Mouse (Mus musculus): ENCODE data around the gene Ciita. TPM values are rescaled to one million over a fixed set of nuclear protein-coding genes. Genes with fewer than 3 reads are reported as not detected.

The Ciita gene
- total RNA-seq, 1 experiment: 0.22 TPM

- no peak overlapping the region for H3K4me3 ChIP-seq (ENCODE audit: insufficient read depth in 1 of 2, low read depth in 1 of 2, low read length in 2 of 2, poor library complexity in 1 of 2, severe bottlenecking in 1 of 2)
- DNase-seq (ENCODE audit: low read depth, low spot score): no peak
- H3K9ac ChIP-seq (ENCODE audit: insufficient read depth, low read depth, low read length, poor library complexity, severe bottlenecking): no peak overlapping the region
- no peak for TF ChIP-seq MAFK (IDR thresholded peaks at IDR 0.05; ENCODE audit: insufficient read depth, low read depth, low read length)
- no peak for TF ChIP-seq HCFC1 (IDR thresholded peaks at IDR 0.05; ENCODE audit: borderline replicate concordance, insufficient read depth, low read length)
- no peak for TF ChIP-seq ZNF384 (IDR thresholded peaks at IDR 0.05; ENCODE audit: low read depth, low read length)
- TF ChIP-seq ZC3H11A (IDR thresholded peaks at IDR 0.05; ENCODE audit: borderline replicate concordance, low read depth, low read length): no peak
- TF ChIP-seq CHD2 (IDR thresholded peaks at IDR 0.05; ENCODE audit: low read depth, low read length): no peak
- no peaks in the 10 kb centered on the region for H3K4me1 ChIP-seq (ENCODE audit: control insufficient read depth in 2 of 2, insufficient read depth in 2 of 2, low read length in 2 of 2, poor library complexity in 1 of 2)
- H3K9me3 ChIP-seq (ENCODE audit: control insufficient read depth, insufficient read depth, low read depth, low read length): no peaks in the 10 kb centered on the region
- in situ Hi-C loops (cut with MboI; ENCODE audit: low sequenced_read_pairs in 2 of 2, unreplicated experiment in 2 of 2): loop anchor here (10.0 to 25.0 kb wide), 4 partner anchors 86 to 423 kb away; partner anchors contain the start of gene Nubp1 (in 1 of the 2)
- no peak overlapping the region for H3K27ac ChIP-seq (ENCODE audit: insufficient read depth, low read depth, low read length, poor library complexity, severe bottlenecking)
- H3K36me3 ChIP-seq (ENCODE audit: control insufficient read depth, insufficient read depth, low read length, poor library complexity, severe bottlenecking): no peaks in the 10 kb centered on the region
Observed at GRCm38 (mm10) chr16:10510477-10511133, 30.7 kb downstream of the Ciita start.

GRCm38 (mm10) chr16:10511134-10511520 is 31.3 kb downstream of the Ciita start:
- TF ChIP-seq CHD2 (IDR thresholded peaks at IDR 0.05; ENCODE audit: low read depth, low read length): no peak
- TF ChIP-seq ZNF384 (IDR thresholded peaks at IDR 0.05; ENCODE audit: low read depth, low read length): no peak
- no peak for TF ChIP-seq MAFK (IDR thresholded peaks at IDR 0.05; ENCODE audit: insufficient read depth, low read depth, low read length)
- TF ChIP-seq ZC3H11A (IDR thresholded peaks at IDR 0.05; ENCODE audit: borderline replicate concordance, low read depth, low read length): no peak
- TF ChIP-seq HCFC1 (IDR thresholded peaks at IDR 0.05; ENCODE audit: borderline replicate concordance, insufficient read depth, low read length): no peak
- H3K4me3 ChIP-seq (ENCODE audit: insufficient read depth in 1 of 2, low read depth in 1 of 2, low read length in 2 of 2, poor library complexity in 1 of 2, severe bottlenecking in 1 of 2): no peak overlapping the region

GRCm38 (mm10) chr16:10515953-10516572 is 36.2 kb downstream of the Ciita start:
- H3K4me1 ChIP-seq (ENCODE audit: control insufficient read depth in 2 of 2, insufficient read depth in 2 of 2, low read length in 2 of 2, poor library complexity in 1 of 2): peaks cover 0 to 2% of the 10 kb centered on the region in 2 experiments; a peak in 1 of 4 replicates
- H3K36me3 ChIP-seq (ENCODE audit: control insufficient read depth, insufficient read depth, low read length, poor library complexity, severe bottlenecking): no peaks in the 10 kb centered on the region
- no peaks in the 10 kb centered on the region for H3K9me3 ChIP-seq (ENCODE audit: control insufficient read depth, insufficient read depth, low read depth, low read length)
- no peak for DNase-seq (ENCODE audit: low read depth, low spot score)
- no peak overlapping the region for H3K9ac ChIP-seq (ENCODE audit: insufficient read depth, low read depth, low read length, poor library complexity, severe bottlenecking)
- in situ Hi-C loops (cut with MboI; ENCODE audit: low sequenced_read_pairs in 2 of 2, unreplicated experiment in 2 of 2): loop anchor here (5.0 to 25.0 kb wide), 5 partner anchors 91 to 429 kb away; partner anchors contain the start of gene Nubp1 (in 1 of the 2)
- TF ChIP-seq MAFK (IDR thresholded peaks at IDR 0.05; ENCODE audit: insufficient read depth, low read depth, low read length): no peak
- no peak for TF ChIP-seq HCFC1 (IDR thresholded peaks at IDR 0.05; ENCODE audit: borderline replicate concordance, insufficient read depth, low read length)
- H3K27ac ChIP-seq (ENCODE audit: insufficient read depth, low read depth, low read length, poor library complexity, severe bottlenecking): no peak overlapping the region
- no peak overlapping the region for H3K4me3 ChIP-seq (ENCODE audit: insufficient read depth in 1 of 2, low read depth in 1 of 2, low read length in 2 of 2, poor library complexity in 1 of 2, severe bottlenecking in 1 of 2)

More at GRCm38 (mm10) chr16:10511134-10511520, 31.3 kb downstream of the Ciita start:
- Histone ChIP-seq H3K9ac (ENCODE audit: insufficient read depth, low read depth, low read length, poor library complexity, severe bottlenecking) (no peak overlapping the region), H3K27ac (ENCODE audit: insufficient read depth, low read depth, low read length, poor library complexity, severe bottlenecking) (no peak overlapping the region), H3K9me3 (ENCODE audit: control insufficient read depth, insufficient read depth, low read depth, low read length) (no peaks in the 10 kb centered on the region), H3K36me3 (ENCODE audit: control insufficient read depth, insufficient read depth, low read length, poor library complexity, severe bottlenecking) (no peaks in the 10 kb centered on the region), H3K4me1 (ENCODE audit: control insufficient read depth in 2 of 2, insufficient read depth in 2 of 2, low read length in 2 of 2, poor library complexity in 1 of 2) (no peaks in the 10 kb centered on the region)
- in situ Hi-C loops (cut with MboI; ENCODE audit: low sequenced_read_pairs in 2 of 2, unreplicated experiment in 2 of 2): loop anchor here (10.0 to 25.0 kb wide), 4 partner anchors 86 to 424 kb away; partner anchors contain the start of gene Nubp1 (in 1 of the 2)
- no peak for DNase-seq (ENCODE audit: low read depth, low spot score)

GRCm38 (mm10) chr16:10518030-10518429 is 38.2 kb downstream of the Ciita start:
- no peak overlapping the region for H3K4me3 ChIP-seq (ENCODE audit: insufficient read depth in 1 of 2, low read depth in 1 of 2, low read length in 2 of 2, poor library complexity in 1 of 2, severe bottlenecking in 1 of 2)

More at GRCm38 (mm10) chr16:10518030-10518429, 38.2 kb downstream of the Ciita start:
- in situ Hi-C loops (cut with MboI; ENCODE audit: low sequenced_read_pairs in 2 of 2, unreplicated experiment in 2 of 2): loop anchor here (5.0 to 25.0 kb wide), 5 partner anchors 93 to 431 kb away; partner anchors contain the start of gene Nubp1 (in 1 of the 2)
- H3K9me3 ChIP-seq (ENCODE audit: control insufficient read depth, insufficient read depth, low read depth, low read length): no peaks in the 10 kb centered on the region
- H3K36me3 ChIP-seq (ENCODE audit: control insufficient read depth, insufficient read depth, low read length, poor library complexity, severe bottlenecking): no peaks in the 10 kb centered on the region
- H3K27ac ChIP-seq (ENCODE audit: insufficient read depth, low read depth, low read length, poor library complexity, severe bottlenecking): no peak overlapping the region
- H3K4me1 ChIP-seq (ENCODE audit: control insufficient read depth in 2 of 2, insufficient read depth in 2 of 2, low read length in 2 of 2, poor library complexity in 1 of 2): peaks cover 0 to 2% of the 10 kb centered on the region in 2 experiments; a peak in 1 of 4 replicates
- no peak overlapping the region for H3K9ac ChIP-seq (ENCODE audit: insufficient read depth, low read depth, low read length, poor library complexity, severe bottlenecking)
- TF ChIP-seq CHD2 (IDR thresholded peaks at IDR 0.05; ENCODE audit: low read depth, low read length) (no peak), MAFK (IDR thresholded peaks at IDR 0.05; ENCODE audit: insufficient read depth, low read depth, low read length) (no peak), ZNF384 (IDR thresholded peaks at IDR 0.05; ENCODE audit: low read depth, low read length) (no peak), ZC3H11A (IDR thresholded peaks at IDR 0.05; ENCODE audit: borderline replicate concordance, low read depth, low read length) (no peak)
- no peak for DNase-seq (ENCODE audit: low read depth, low spot score)
